Mouse (Mus musculus) MEL (cell line): ENCODE measurements around the gene Large2. TPM values are rescaled to one million over a fixed set of nuclear protein-coding genes. Genes with fewer than 3 reads are reported as not detected.

Experiments
- DNase-seq: peaks from one replicate; pipeline ENCODE4 v3.0.0; 2011; ENCODE audit warnings: low read depth, low spot score
- H3K27ac ChIP-seq: 2 replicates; pipeline ENCODE4 v1.5.1; 2012; ENCODE audit warnings: low read depth, mild to moderate bottlenecking, control low read depth, low read length, moderate library complexity; ENCODE audit not compliant: control insufficient read depth
- H3K27me3 ChIP-seq, 2 experiments: fragments of 150-350 bp in 1 of 2; sonication (generic) in 1 of 2; 2 replicates each; pipeline ENCODE4 v1.6.1; 2012; ENCODE audit warnings: low read length in 2 of 2, mild to moderate bottlenecking in 2 of 2, improper control_type of control experiment in 1 of 2, moderate library complexity in 1 of 2; ENCODE audit not compliant: insufficient read depth in 2 of 2, control insufficient read depth in 1 of 2
- H3K36me3 ChIP-seq, 2 experiments: 2 replicates each; pipeline ENCODE4 v1.6.1; 2012 to 2014; ENCODE audit warnings: low read length in 2 of 2, improper control_type of control experiment in 1 of 2, inconsistent platforms in 1 of 2, mild to moderate bottlenecking in 1 of 2; ENCODE audit not compliant: insufficient read depth in 2 of 2, control insufficient read depth in 1 of 2
- H3K4me1 ChIP-seq, 2 experiments: fragments of 150-350 bp in 1 of 2; sonication (generic) in 1 of 2; 2 replicates each; pipeline ENCODE4 v1.6.1; 2012; ENCODE audit warnings: low read length in 2 of 2, improper control_type of control experiment in 1 of 2, mild to moderate bottlenecking in 1 of 2; ENCODE audit not compliant: insufficient read depth in 2 of 2, control insufficient read depth in 1 of 2
- H3K4me3 ChIP-seq, 2 experiments: fragments of 150-350 bp in 1 of 2; sonication (generic) in 1 of 2; 2 replicates each; pipeline ENCODE4 v1.5.1; 2012; ENCODE audit warnings: low read depth in 2 of 2, low read length in 2 of 2, mild to moderate bottlenecking in 2 of 2, moderate library complexity in 2 of 2, control low read depth in 1 of 2, improper control_type of control experiment in 1 of 2; ENCODE audit not compliant: control insufficient read depth in 1 of 2, insufficient read depth in 1 of 2
- H3K79me2 ChIP-seq: 2 replicates; pipeline ENCODE4 v1.6.1; 2012; ENCODE audit warnings: mild to moderate bottlenecking, low read length, moderate library complexity; ENCODE audit not compliant: control insufficient read depth, poor library complexity, insufficient read depth
- H3K9ac ChIP-seq: 2 replicates; pipeline ENCODE4 v1.6.1; 2012; ENCODE audit warnings: low read depth, mild to moderate bottlenecking, control low read depth, low read length, moderate library complexity; ENCODE audit not compliant: control insufficient read depth, poor library complexity, severe bottlenecking
- H3K9me3 ChIP-seq: fragments of 150-350 bp; sonication (generic); replicated peaks from 2 replicates; pipeline ENCODE4 v1.6.1; 2012; ENCODE audit warnings: mild to moderate bottlenecking, low read length, improper control_type of control experiment, moderate library complexity; ENCODE audit not compliant: insufficient read depth
- BHLHE40 ChIP-seq: IDR thresholded peaks from 2 replicates; pipeline ENCODE4 v1.6.1; 2012; ENCODE audit warnings: low read depth, mild to moderate bottlenecking, inconsistent platforms, low read length, improper control_type of control experiment, borderline replicate concordance
- CHD2 ChIP-seq: IDR thresholded peaks from 2 replicates; pipeline ENCODE4 v1.6.1; 2011; ENCODE audit warnings: low read length, improper control_type of control experiment
- CTCF ChIP-seq, 3 experiments: IDR thresholded peaks in 2 of 3; conservative IDR thresholded peaks in 1 of 3; 2 replicates each; pipeline ENCODE4 v1.5.1; 2011 to 2012; ENCODE audit warnings: low read length in 3 of 3, low read depth in 2 of 3, mild to moderate bottlenecking in 2 of 3, improper control_type of control experiment in 1 of 3, inconsistent platforms in 1 of 3, mixed read lengths in 1 of 3, moderate library complexity in 1 of 3; ENCODE audit not compliant: control insufficient read depth in 1 of 3, insufficient read depth in 1 of 3, poor library complexity in 1 of 3, severe bottlenecking in 1 of 3
- E2F4 ChIP-seq: IDR thresholded peaks from 2 replicates; pipeline ENCODE4 v1.6.1; 2011; ENCODE audit warnings: low read depth, low read length, improper control_type of control experiment, borderline replicate concordance
- EP300 ChIP-seq, 2 experiments: IDR thresholded peaks; 2 replicates each; pipeline ENCODE4 v1.6.1; 2011; ENCODE audit warnings: improper control_type of control experiment in 2 of 2, low read length in 2 of 2, low read depth in 1 of 2, mild to moderate bottlenecking in 1 of 2
- ETS1 ChIP-seq: IDR thresholded peaks from 2 replicates; pipeline ENCODE4 v1.6.1; 2012; ENCODE audit warnings: low read depth, mild to moderate bottlenecking, inconsistent platforms, low read length, improper control_type of control experiment, moderate library complexity
- GABPA ChIP-seq: IDR thresholded peaks from 2 replicates; pipeline ENCODE4 v1.6.1; 2012; ENCODE audit warnings: low read depth, mild to moderate bottlenecking, inconsistent platforms, low read length, improper control_type of control experiment, moderate library complexity
- GATA1 ChIP-seq: IDR thresholded peaks from 2 replicates; pipeline ENCODE4 v1.6.1; 2011; ENCODE audit warnings: low read depth, low read length, improper control_type of control experiment
- HCFC1 ChIP-seq: IDR thresholded peaks from 2 replicates; pipeline ENCODE4 v1.6.1; 2012; ENCODE audit warnings: low read depth, mild to moderate bottlenecking, inconsistent platforms, low read length, improper control_type of control experiment, moderate library complexity
- JUND ChIP-seq: IDR thresholded peaks from 2 replicates; pipeline ENCODE4 v1.6.1; 2011; ENCODE audit warnings: low read depth, mild to moderate bottlenecking, improper control_type of control experiment, low read length
- KAT2A ChIP-seq: conservative IDR thresholded peaks from 2 replicates; pipeline ENCODE4 v1.6.1; 2012; ENCODE audit warnings: low read depth, low read length, improper control_type of control experiment, inconsistent platforms
- MAZ ChIP-seq: IDR thresholded peaks from 2 replicates; pipeline ENCODE4 v1.6.1; 2012; ENCODE audit warnings: low read depth, mild to moderate bottlenecking, inconsistent platforms, low read length, improper control_type of control experiment
- MEF2A ChIP-seq: IDR thresholded peaks from 2 replicates; pipeline ENCODE4 v1.6.1; 2014; ENCODE audit warnings: low read depth, mild to moderate bottlenecking, inconsistent platforms, low read length, improper control_type of control experiment; ENCODE audit not compliant: poor library complexity, insufficient replicate concordance, severe bottlenecking; ENCODE audit errors: extremely low read depth
- MXI1 ChIP-seq: IDR thresholded peaks from 2 replicates; pipeline ENCODE4 v1.6.1; 2011; ENCODE audit warnings: mild to moderate bottlenecking, low read depth, low read length, improper control_type of control experiment
- MYB ChIP-seq: IDR thresholded peaks from 2 replicates; pipeline ENCODE4 v1.6.1; 2011; ENCODE audit warnings: mild to moderate bottlenecking, low read depth, low read length, improper control_type of control experiment
- MYC ChIP-seq: IDR thresholded peaks from 2 replicates; pipeline ENCODE4 v1.6.1; 2011; ENCODE audit warnings: low read depth, mild to moderate bottlenecking, low read length, improper control_type of control experiment, moderate library complexity
- NELFE ChIP-seq: IDR thresholded peaks from 2 replicates; pipeline ENCODE4 v1.6.1; 2011; ENCODE audit warnings: low read depth, low read length, improper control_type of control experiment
- POLR2A ChIP-seq, 2 experiments: IDR thresholded peaks; 2 replicates each; pipeline ENCODE4 v1.6.1; 2011 to 2012; ENCODE audit warnings: low read length in 2 of 2, mild to moderate bottlenecking in 2 of 2, control low read depth in 1 of 2, improper control_type of control experiment in 1 of 2, low read depth in 1 of 2, moderate library complexity in 1 of 2; ENCODE audit not compliant: control insufficient read depth in 1 of 2, insufficient read depth in 1 of 2, poor library complexity in 1 of 2
- POLR2AphosphoS2 ChIP-seq: IDR thresholded peaks from 2 replicates; pipeline ENCODE4 v1.6.1; 2011; ENCODE audit warnings: low read length, improper control_type of control experiment
- POLR2AphosphoS5 ChIP-seq: IDR thresholded peaks from 2 replicates; pipeline ENCODE4 v1.6.1; 2012; ENCODE audit warnings: low read depth, borderline replicate concordance, mild to moderate bottlenecking, inconsistent platforms, low read length, moderate library complexity, mixed read lengths
- RAD21 ChIP-seq: IDR thresholded peaks from 2 replicates; pipeline ENCODE4 v1.6.1; 2011; ENCODE audit warnings: mild to moderate bottlenecking, low read depth, low read length, improper control_type of control experiment
- SMC3 ChIP-seq: IDR thresholded peaks from 2 replicates; pipeline ENCODE4 v1.6.1; 2011; ENCODE audit warnings: low read depth, low read length, improper control_type of control experiment
- TAL1 ChIP-seq: IDR thresholded peaks from 2 replicates; pipeline ENCODE4 v1.6.1; 2012; ENCODE audit warnings: mild to moderate bottlenecking, inconsistent platforms, low read length, moderate library complexity, mixed read lengths
- UBTF ChIP-seq: IDR thresholded peaks from 2 replicates; pipeline ENCODE4 v1.6.1; 2012; ENCODE audit warnings: low read depth, mild to moderate bottlenecking, inconsistent platforms, low read length, improper control_type of control experiment, moderate library complexity, borderline replicate concordance; ENCODE audit not compliant: insufficient read depth
- USF1 ChIP-seq: IDR thresholded peaks from 2 replicates; pipeline ENCODE4 v1.6.1; 2014; ENCODE audit warnings: low read depth, mild to moderate bottlenecking, inconsistent platforms, low read length, improper control_type of control experiment, moderate library complexity
- ZMIZ1 ChIP-seq: IDR thresholded peaks from 2 replicates; pipeline ENCODE4 v1.6.1; 2012; ENCODE audit warnings: low read depth, mild to moderate bottlenecking, inconsistent platforms, low read length, improper control_type of control experiment, moderate library complexity
- ZNF384 ChIP-seq: IDR thresholded peaks from 2 replicates; pipeline ENCODE4 v1.6.1; 2012; ENCODE audit warnings: low read depth, mild to moderate bottlenecking, inconsistent platforms, low read length, improper control_type of control experiment
- polyA plus RNA-seq, 2 experiments: library from polyadenylated mRNA; stranded (reverse) in 1 of 2; unstranded in 1 of 2; fragments of >175 nt in 1 of 2; fragments of >200 nt in 1 of 2; gene quantifications; 2 replicates each; pipeline versions ENCODE4 v1.2.1 to v1.2.4; 2012; ENCODE audit warnings: low replicate concordance in 2 of 2, low read depth in 1 of 2; ENCODE audit not compliant: insufficient read length in 2 of 2, insufficient read depth in 1 of 2, missing spikeins in 1 of 2
- total RNA-seq: library from RNA; depleted of rRNA; stranded (reverse); fragments of 300-350 nt; gene quantifications from 2 replicates; pipeline ENCODE4 v1.2.3, GENCODE M21; 2012

Gene Large2
- total and polyA plus RNA-seq, 3 experiments, result 0.03 TPM; not detected in 2

DNA sequence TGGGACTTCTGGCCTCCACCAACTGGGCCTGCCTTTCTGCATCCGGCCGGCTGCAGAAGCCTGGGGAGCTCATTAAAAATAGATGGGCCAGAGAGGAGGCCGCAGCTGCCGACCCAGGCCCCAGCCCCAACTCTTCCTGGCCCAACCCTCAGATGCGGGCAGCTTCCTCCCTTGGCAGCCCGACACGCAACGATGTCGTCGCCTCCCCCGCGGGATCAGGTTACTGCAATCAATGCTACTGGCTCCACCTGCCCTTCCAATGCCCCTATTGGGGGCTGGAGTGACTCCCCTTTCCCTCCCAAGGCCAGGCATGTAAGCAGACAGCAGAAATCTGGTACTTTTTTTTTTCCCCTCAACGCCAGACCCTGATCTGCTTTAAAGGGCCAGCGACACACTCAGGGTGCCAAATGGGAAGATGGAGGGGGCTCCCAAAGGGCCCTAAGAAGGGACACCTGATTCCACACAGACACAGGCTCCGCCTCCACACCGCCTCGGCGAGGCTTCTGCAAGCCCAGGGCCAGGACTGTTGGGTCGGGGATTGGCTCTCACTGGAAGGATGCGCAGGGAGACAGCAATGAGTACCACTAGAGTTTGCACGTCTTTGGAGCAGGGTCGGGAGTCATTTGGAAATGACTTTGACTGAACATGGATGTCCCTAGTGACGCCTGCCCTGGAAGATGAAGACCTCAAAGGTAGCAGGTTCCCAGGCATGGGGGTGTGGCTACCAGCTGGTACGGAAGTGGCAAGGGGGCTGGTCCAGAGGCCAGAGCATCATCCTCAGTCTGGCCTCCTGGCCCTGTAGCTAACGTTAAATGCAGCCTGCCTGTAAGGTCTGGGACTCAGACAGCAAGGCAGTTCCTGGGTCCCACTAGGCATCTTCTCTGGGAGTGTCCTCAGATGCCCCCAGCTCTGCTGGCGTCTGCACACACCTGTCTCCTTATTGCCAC lies 17.9 kb upstream of the Large2 start:
- Histone ChIP-seq H3K36me3 (peaks cover 0 to 11% of the 10 kb centered on the region in 2 experiments; a peak in 2 of 4 replicates), H3K9me3 (no peaks in the 10 kb centered on the region), H3K9ac (no peak overlapping the region), H3K27ac (no peak overlapping the region), H3K27me3 (no peaks in the 10 kb centered on the region), H3K4me1 (peaks cover 9 to 21% of the 10 kb centered on the region in 2 experiments), H3K79me2 (no peaks in the 10 kb centered on the region), H3K4me3 (no peak overlapping the region)
- no peak for TF ChIP-seq TAL1
- TF ChIP-seq EP300 (IDR thresholded peaks at IDR 0.05; ENCODE audit: low read depth in 1 of 2, low read length in 2 of 2), result no peak
- TF ChIP-seq USF1, result no peak
- TF ChIP-seq CTCF (IDR thresholded peaks at IDR 0.05 in 2 of 3, conservative IDR thresholded peaks at IDR 0.05 in 1 of 3; ENCODE audit: control insufficient read depth in 1 of 3, insufficient read depth in 1 of 3, low read depth in 2 of 3, low read length in 3 of 3, poor library complexity in 1 of 3, severe bottlenecking in 1 of 3), result no peak
- no peak for TF ChIP-seq ZNF384
- no peak for TF ChIP-seq E2F4
- TF ChIP-seq ZMIZ1, result no peak
- TF ChIP-seq GATA1, result no peak
- no peak for TF ChIP-seq GABPA
- no peak for TF ChIP-seq KAT2A
- no peak for TF ChIP-seq MYC
- no peak for TF ChIP-seq CHD2
- TF ChIP-seq JUND, result no peak
- no peak for TF ChIP-seq ETS1
- TF ChIP-seq UBTF, result no peak
- TF ChIP-seq BHLHE40, result no peak
- no peak for TF ChIP-seq SMC3
- no peak for TF ChIP-seq RAD21
- TF ChIP-seq MXI1, result no peak
- no peak for DNase-seq

- Histone ChIP-seq H3K4me1 (peaks cover 9 to 21% of the 10 kb centered on the region in 2 experiments), H3K9me3 (no peaks in the 10 kb centered on the region), H3K9ac (no peak overlapping the region), H3K4me3 (no peak overlapping the region), H3K27me3 (no peaks in the 10 kb centered on the region), H3K79me2 (no peaks in the 10 kb centered on the region), H3K36me3 (peaks cover 0 to 11% of the 10 kb centered on the region in 2 experiments; a peak in 2 of 4 replicates), H3K27ac (no peak overlapping the region)
- DNase-seq, result no peak
- TF ChIP-seq RAD21, result no peak
- TF ChIP-seq JUND, result no peak
- TF ChIP-seq KAT2A, result no peak
- no peak for TF ChIP-seq GATA1
- no peak for TF ChIP-seq ZNF384
- TF ChIP-seq POLR2AphosphoS5, result no peak
- TF ChIP-seq SMC3, result no peak
- TF ChIP-seq POLR2A (IDR thresholded peaks at IDR 0.05; ENCODE audit: control insufficient read depth in 1 of 2, insufficient read depth in 1 of 2, low read depth in 1 of 2, low read length in 2 of 2, poor library complexity in 1 of 2), result no peak
- no peak for TF ChIP-seq MEF2A
- no peak for TF ChIP-seq POLR2AphosphoS2
- no peak for TF ChIP-seq NELFE
- TF ChIP-seq HCFC1, result no peak
- TF ChIP-seq UBTF, result no peak
- TF ChIP-seq MYB, result no peak
- TF ChIP-seq USF1, result no peak
- TF ChIP-seq MAZ, result no peak
- TF ChIP-seq EP300 (IDR thresholded peaks at IDR 0.05; ENCODE audit: low read depth in 1 of 2, low read length in 2 of 2), result no peak
- no peak for TF ChIP-seq ETS1
Observed at GRCm38 (mm10) chr2:92391703-92392317, 17.1 kb upstream of the Large2 start.
